Mouse (Mus musculus) cortical plate, adult 2 months (tissue): ENCODE results near the gene Slc4a1.

Source experiments
- CTCF ChIP-seq: fragments of 200-500 bp; IDR thresholded peaks from 2 replicates; pipeline ENCODE4 v1.5.1; 2011; ENCODE audit warnings: mild to moderate bottlenecking, control low read depth, low read length; ENCODE audit not compliant: insufficient read depth; ENCODE audit errors: extremely low read depth
- POLR2A ChIP-seq: fragments of 200-500 bp; IDR thresholded peaks from 2 replicates; pipeline ENCODE4 v1.6.1; 2011; ENCODE audit warnings: mild to moderate bottlenecking, low read length, control low read depth; ENCODE audit not compliant: insufficient read depth; ENCODE audit errors: extremely low read depth

DNA sequence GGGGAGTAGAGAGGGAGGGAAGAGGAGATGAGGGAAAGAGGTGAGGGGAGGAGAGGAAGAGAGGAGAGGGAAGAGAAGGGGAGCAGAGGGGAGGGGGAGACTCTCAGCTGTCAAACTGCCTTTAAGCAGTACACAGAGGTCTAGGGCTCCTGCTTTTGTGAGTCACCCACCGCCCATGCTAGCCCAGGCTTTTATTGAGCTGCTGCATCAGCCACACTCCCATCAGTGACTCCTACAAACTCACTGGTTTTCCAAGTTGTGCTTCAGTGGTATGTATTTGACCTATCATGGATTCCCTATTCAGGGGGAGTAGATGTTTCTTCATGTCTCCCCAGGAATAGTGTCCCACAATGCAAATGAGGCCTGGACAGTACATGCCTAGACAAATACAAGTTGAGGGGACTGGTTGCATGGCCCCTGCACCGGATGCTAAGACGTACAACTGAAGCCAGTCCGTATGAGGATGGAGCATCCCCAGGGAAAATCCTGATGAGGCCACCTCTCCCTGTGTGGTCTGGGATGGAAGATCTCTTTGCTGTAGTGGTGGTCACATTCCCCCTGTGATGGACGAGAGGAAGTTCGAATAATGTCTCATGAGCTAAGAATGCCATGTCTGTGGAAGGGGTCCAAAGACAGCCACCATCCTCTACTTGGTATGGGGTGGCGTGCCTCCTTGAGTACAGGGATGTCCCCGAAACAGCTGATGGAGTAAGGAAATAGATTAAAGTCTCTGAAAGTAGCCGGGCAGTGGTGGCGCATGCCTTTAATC is 49.2 kb upstream of the Slc4a1 start:
- TF ChIP-seq POLR2A = no peak
- no peak for TF ChIP-seq CTCF
